Mouse (Mus musculus) liver, embryonic 12.5 days (tissue): ENCODE data around the gene Stk26. TPM values are rescaled to one million over a fixed set of nuclear protein-coding genes. Genes with fewer than 3 reads are reported as not detected.
A peak's percentile ranks its signal among the peaks of the same experiment; 100 is the strongest.

Experiments
- ATAC-seq: fragments of 200-750 bp; cut with Nextera tagmentation; 2 replicates; pipeline ENCODE4 v1.8.0; 2017; ENCODE audit warnings: moderate number of reproducible peaks, mild to moderate bottlenecking, moderate library complexity
- H3K27ac ChIP-seq: fragments of 300-500 bp; sonication (generic); 2 replicates; pipeline ENCODE4 v1.5.1; 2016; ENCODE audit warnings: mild to moderate bottlenecking
- H3K27me3 ChIP-seq: fragments of 300-500 bp; sonication (generic); replicated peaks from 2 replicates; pipeline ENCODE4 v1.6.1; 2016; ENCODE audit warnings: mild to moderate bottlenecking, moderate library complexity
- H3K36me3 ChIP-seq: fragments of 300-500 bp; sonication (generic); 2 replicates; pipeline ENCODE4 v1.6.1; 2016; ENCODE audit warnings: mild to moderate bottlenecking, moderate library complexity
- H3K4me1 ChIP-seq: fragments of 300-500 bp; sonication (generic); 2 replicates; pipeline ENCODE4 v1.6.1; 2016
- H3K4me2 ChIP-seq: fragments of 300-500 bp; sonication (generic); 2 replicates; pipeline ENCODE4 v1.6.1; 2016; ENCODE audit warnings: mild to moderate bottlenecking, moderate library complexity
- H3K4me3 ChIP-seq: fragments of 300-500 bp; sonication (generic); 2 replicates; pipeline ENCODE4 v1.5.1; 2016; ENCODE audit warnings: mild to moderate bottlenecking, moderate library complexity
- H3K9ac ChIP-seq: fragments of 300-500 bp; sonication (generic); 2 replicates; pipeline ENCODE4 v1.6.1; 2016; ENCODE audit warnings: mild to moderate bottlenecking, moderate library complexity
- H3K9me3 ChIP-seq: fragments of 300-500 bp; sonication (generic); replicated peaks from 2 replicates; pipeline ENCODE4 v1.6.1; 2016; ENCODE audit warnings: mild to moderate bottlenecking, moderate library complexity
- WGBS: fragments of 180-500 bp; shearing (Covaris S2); methylation state at CpG from one replicate; pipeline ENCODE4 v1.1.7; 2016; ENCODE audit not compliant: insufficient replicate concordance; 5-methylcytosine and 5-hydroxymethylcytosine counted together
- polyA plus RNA-seq: library from polyadenylated mRNA; unstranded; fragments of >200 nt; fragmentation: Nextera tagmentation; extraction: Ambion mirVana; gene quantifications from 2 replicates; pipeline ENCODE4 v1.2.1, GENCODE M21; 2016

The Stk26 gene
- polyA plus RNA-seq, 1 experiment from 2014 or later: 4.0 TPM

DNA sequence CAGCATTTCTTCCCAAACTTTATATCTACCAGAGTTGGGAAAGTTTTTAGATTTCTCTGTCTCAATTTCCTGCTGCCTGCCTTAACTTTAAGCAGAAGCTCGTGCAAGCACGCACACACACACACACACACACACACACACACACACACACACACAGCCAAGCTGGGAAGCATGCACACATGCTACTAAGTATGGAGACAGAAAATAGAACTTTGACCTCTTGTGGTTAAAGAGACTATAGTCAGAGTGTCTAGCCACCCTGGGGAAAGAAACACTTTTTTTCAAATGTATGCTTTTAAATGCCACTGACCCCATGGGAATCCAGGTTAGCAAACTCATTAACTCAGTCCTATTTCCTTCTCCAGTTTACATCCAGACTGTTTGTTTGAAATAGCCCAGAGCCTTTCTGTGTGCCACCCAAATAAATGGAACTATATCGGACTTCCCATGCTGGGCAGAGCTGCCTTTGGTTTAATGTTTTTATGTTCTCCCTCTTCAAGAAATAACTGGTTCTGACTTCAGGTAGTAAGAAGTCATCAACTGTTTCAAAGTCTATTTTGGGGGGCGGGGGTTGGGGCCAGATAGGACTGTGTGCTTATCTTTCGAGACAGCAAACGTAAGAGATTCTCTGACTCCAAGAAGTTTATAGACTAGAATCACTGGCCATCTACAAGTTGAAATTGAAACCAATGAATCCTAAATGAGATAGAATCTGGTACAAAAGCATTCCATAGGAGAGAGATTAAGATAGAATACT is 9.8 kb downstream of the Stk26 start:
- H3K27me3 ChIP-seq: no peaks in the 10 kb centered on the region
- H3K9me3 ChIP-seq: no peaks in the 10 kb centered on the region
- no peaks in the 10 kb centered on the region for H3K36me3 ChIP-seq
- WGBS: 56% methylated on average over 6 of the region's 6 CpGs
- no peak overlapping the region for H3K4me2 ChIP-seq
- H3K9ac ChIP-seq: no peak overlapping the region
- H3K27ac ChIP-seq: no peak overlapping the region
- ATAC-seq: no peak
- no peak overlapping the region for H3K4me3 ChIP-seq
- no peaks in the 10 kb centered on the region for H3K4me1 ChIP-seq

- no peak overlapping the region for H3K4me2 ChIP-seq
- no peaks in the 10 kb centered on the region for H3K27me3 ChIP-seq
- no peaks in the 10 kb centered on the region for H3K9me3 ChIP-seq
- H3K4me1 ChIP-seq: no peaks in the 10 kb centered on the region
- H3K4me3 ChIP-seq: no peak overlapping the region
- no peak overlapping the region for H3K27ac ChIP-seq
- 65% methylated on average over 2 of the region's 2 CpGs for whole genome bisulfite sequencing
- no peak for ATAC-seq
- H3K36me3 ChIP-seq: no peaks in the 10 kb centered on the region
- H3K9ac ChIP-seq: no peak overlapping the region
These were observed 22.9 kb downstream of the Stk26 start for GRCm38 (mm10) chrX:50863771-50864170.

DNA sequence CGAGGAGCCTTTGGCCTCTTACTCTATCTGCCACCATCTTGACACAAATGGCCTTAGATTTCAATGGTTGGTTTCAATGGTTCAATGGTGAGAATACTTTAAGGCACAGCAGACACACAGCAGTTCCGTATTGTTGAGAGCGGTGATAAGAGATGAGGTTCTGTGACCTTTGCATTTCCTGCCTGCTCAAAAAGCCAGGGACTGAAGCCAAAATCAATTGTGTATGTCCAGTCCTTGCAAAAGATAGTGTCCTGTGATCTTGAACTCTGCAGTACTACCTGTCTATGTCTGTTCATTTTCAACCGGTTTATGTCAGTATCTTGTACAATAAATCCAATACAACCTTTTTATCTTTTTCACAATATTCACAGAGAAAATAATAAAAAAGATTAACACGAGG is 23.9 kb downstream of the Stk26 start:
- H3K9ac ChIP-seq: no peak overlapping the region
- no peaks in the 10 kb centered on the region for H3K27me3 ChIP-seq
- no peak overlapping the region for H3K4me3 ChIP-seq
- H3K36me3 ChIP-seq: no peaks in the 10 kb centered on the region
- no peaks in the 10 kb centered on the region for H3K4me1 ChIP-seq
- no peaks in the 10 kb centered on the region for H3K9me3 ChIP-seq
- no peak overlapping the region for H3K4me2 ChIP-seq
- WGBS: 47% methylated on average over 5 of the region's 5 CpGs
- no peak overlapping the region for H3K27ac ChIP-seq
- ATAC-seq: no peak

- WGBS: 63% methylated on average over 6 of the region's 6 CpGs
- Histone ChIP-seq H3K9ac (no peak overlapping the region), H3K4me2 (no peak overlapping the region), H3K27me3 (no peaks in the 10 kb centered on the region), H3K4me3 (no peak overlapping the region), H3K9me3 (no peaks in the 10 kb centered on the region), H3K4me1 (no peaks in the 10 kb centered on the region), H3K27ac (no peak overlapping the region), H3K36me3 (no peaks in the 10 kb centered on the region)
- ATAC-seq: no peak
These were observed 33.6 kb downstream of the Stk26 start for GRCm38 (mm10) chrX:50874246-50875002.

GRCm38 (mm10) chrX:50887999-50888398 is 47.2 kb downstream of the Stk26 start:
- Histone ChIP-seq H3K27me3 (no peaks in the 10 kb centered on the region), H3K9me3 (no peaks in the 10 kb centered on the region), H3K4me1 (no peaks in the 10 kb centered on the region), H3K36me3 (no peaks in the 10 kb centered on the region), H3K9ac (no peak overlapping the region), H3K4me3 (no peak overlapping the region), H3K4me2 (no peak overlapping the region), H3K27ac (no peak overlapping the region)
- no peak for ATAC-seq
- 78% methylated on average over 2 of the region's 2 CpGs for WGBS

DNA sequence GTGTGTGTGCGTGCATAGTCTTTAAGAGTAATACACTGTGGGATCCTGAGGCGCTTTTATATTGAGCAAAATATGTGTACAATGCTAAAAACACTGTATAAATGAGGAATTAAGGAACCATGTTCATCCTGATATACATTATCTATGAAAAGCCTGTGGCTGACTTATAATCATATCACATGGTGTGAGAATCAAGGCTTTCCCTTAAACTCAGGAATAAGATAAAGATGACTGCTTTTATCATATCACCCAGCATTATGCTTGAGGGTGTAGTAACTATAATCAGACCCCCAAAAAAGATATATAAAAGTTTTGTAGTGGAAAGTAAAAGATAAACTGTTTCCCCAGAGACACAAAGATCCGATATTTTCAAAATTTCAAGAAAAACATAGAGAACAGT is 62.6 kb downstream of the Stk26 start:
- WGBS: 71% methylated on average over 3 of the region's 3 CpGs

DNA sequence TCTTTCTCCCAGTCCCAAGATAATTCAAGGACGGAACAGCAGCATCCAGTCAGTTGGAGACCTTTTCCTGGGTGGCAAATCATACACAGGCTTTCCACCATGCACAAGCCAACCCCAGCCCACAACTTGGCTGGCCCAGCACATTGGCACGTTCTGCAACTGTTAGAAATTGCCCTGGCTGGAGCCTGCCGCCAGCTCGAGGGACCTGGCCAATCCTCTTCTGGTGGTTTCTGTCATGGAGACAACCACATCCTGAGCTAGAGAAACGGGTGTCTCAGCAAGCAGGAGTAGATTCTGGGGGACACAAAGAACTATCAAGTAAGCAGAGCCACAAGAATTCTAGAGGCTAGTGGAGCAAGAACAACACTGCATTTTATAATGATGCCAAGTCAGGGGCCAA is 69.1 kb downstream of the Stk26 start:
- Histone ChIP-seq H3K4me2 (no peak overlapping the region), H3K27me3 (0 out of 2 replicates have a peak, but pooled peaks cover 3% of the 10 kb centered on the region), H3K9me3 (no peaks in the 10 kb centered on the region), H3K27ac (no peak overlapping the region), H3K4me1 (no peaks in the 10 kb centered on the region), H3K4me3 (no peak overlapping the region), H3K36me3 (no peaks in the 10 kb centered on the region), H3K9ac (no peak overlapping the region)
- WGBS: 47% methylated on average over 5 of the region's 5 CpGs
- no peak for ATAC-seq

More for the DNA sequence above, 62.6 kb downstream of the Stk26 start:
- no peak overlapping the region for H3K4me2 ChIP-seq
- H3K36me3 ChIP-seq: no peaks in the 10 kb centered on the region
- ATAC-seq: no peak
- H3K9ac ChIP-seq: no peak overlapping the region
- no peaks in the 10 kb centered on the region for H3K4me1 ChIP-seq
- no peaks in the 10 kb centered on the region for H3K9me3 ChIP-seq
- no peak overlapping the region for H3K27ac ChIP-seq
- H3K27me3 ChIP-seq: no peaks in the 10 kb centered on the region
- H3K4me3 ChIP-seq: no peak overlapping the region

DNA sequence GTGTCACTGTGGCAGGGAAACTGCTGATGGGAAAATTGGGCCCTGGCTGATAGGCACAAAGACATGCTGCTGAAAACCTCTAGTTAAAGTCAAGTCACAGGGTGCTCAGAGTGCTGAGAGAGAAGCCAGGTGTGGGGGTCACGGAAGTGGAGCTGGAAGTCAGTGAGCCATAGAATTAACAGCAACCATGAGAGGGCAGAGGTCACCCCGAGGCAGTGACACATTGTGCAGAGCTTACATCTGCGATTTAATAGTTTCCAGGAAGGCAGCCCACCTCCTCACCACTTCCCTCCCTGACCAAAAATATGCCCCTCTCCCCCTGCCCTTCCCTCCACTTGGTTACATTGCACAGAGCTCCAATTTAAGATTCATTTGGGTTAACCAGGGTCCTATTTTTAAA is 76.5 kb downstream of the Stk26 start:
- no peak for ATAC-seq
- Histone ChIP-seq H3K4me1 (no peaks in the 10 kb centered on the region), H3K9ac (no peak overlapping the region), H3K4me2 (no peak overlapping the region), H3K27me3 (0 out of 2 replicates have a peak, but pooled peaks cover 4% of the 10 kb centered on the region), H3K9me3 (no peaks in the 10 kb centered on the region), H3K4me3 (no peak overlapping the region), H3K27ac (no peak overlapping the region), H3K36me3 (no peaks in the 10 kb centered on the region)
- WGBS: 48% methylated on average over 3 of the region's 3 CpGs

GRCm38 (mm10) chrX:50918754-50919153 is 77.9 kb downstream of the Stk26 start:
- Histone ChIP-seq H3K9me3 (no peaks in the 10 kb centered on the region), H3K27ac (no peak overlapping the region), H3K4me2 (no peak overlapping the region), H3K4me1 (no peaks in the 10 kb centered on the region), H3K9ac (no peak overlapping the region), H3K27me3 (0 out of 2 replicates have a peak, but pooled peaks cover 4% of the 10 kb centered on the region), H3K4me3 (no peak overlapping the region), H3K36me3 (no peaks in the 10 kb centered on the region)
- WGBS: 34% methylated on average over 3 of the region's 3 CpGs
- no peak for ATAC-seq

GRCm38 (mm10) chrX:50924629-50925364 is 84.0 kb downstream of the Stk26 start:
- WGBS: 24% methylated on average over 18 of the region's 18 CpGs
- no peak overlapping the region for H3K27ac ChIP-seq

GRCm38 (mm10) chrX:50926893-50927545 is 86.2 kb downstream of the Stk26 start:
- H3K9me3 ChIP-seq: no peaks in the 10 kb centered on the region
- H3K27ac ChIP-seq: peak overlapping the region; percentile 51; the same call in 1 of the 2 replicates
- no peaks in the 10 kb centered on the region for H3K27me3 ChIP-seq
- WGBS: 31% methylated on average over 10 of the region's 10 CpGs
- 0 out of 2 replicates have a peak, but pooled peaks cover 20% of the 10 kb centered on the region for H3K4me1 ChIP-seq
- peak; percentile 83 for ATAC-seq
- no peak overlapping the region for H3K4me3 ChIP-seq
- H3K4me2 ChIP-seq: peak overlapping the region; percentile 47
- H3K36me3 ChIP-seq: no peaks in the 10 kb centered on the region
- H3K9ac ChIP-seq: no peak overlapping the region

More at GRCm38 (mm10) chrX:50924629-50925364, 84.0 kb downstream of the Stk26 start:
- H3K9ac ChIP-seq: no peak overlapping the region
- no peak for ATAC-seq
- peak overlapping the region; percentile 44 for H3K4me2 ChIP-seq
- peak overlapping the region; percentile 21 for H3K4me3 ChIP-seq
- no peaks in the 10 kb centered on the region for H3K27me3 ChIP-seq
- H3K4me1 ChIP-seq: 0 out of 2 replicates have a peak, but pooled peaks cover 16% of the 10 kb centered on the region
- H3K36me3 ChIP-seq: no peaks in the 10 kb centered on the region
- no peaks in the 10 kb centered on the region for H3K9me3 ChIP-seq
